Mouse (Mus musculus) kidney, adult 10 weeks (tissue): ENCODE data around the gene Ccdc65. TPM values are rescaled to one million over a fixed set of nuclear protein-coding genes. Genes with fewer than 3 reads are reported as not detected.

ENCODE experiments used
- polyA plus RNA-seq: library from polyadenylated mRNA; stranded (reverse); fragments of 350-450 nt; fragmentation: Illumina TruSeq; extraction: RNeasy Lipid Tissue Mini Kit (QIAGEN cat#74804); gene quantifications from one replicate; pipeline ENCODE4 v1.2.3, GENCODE M21; 2014; ENCODE audit warnings: low read depth, low replicate concordance

Gene Ccdc65
- polyA plus RNA-seq = 0.69 TPM

DNA sequence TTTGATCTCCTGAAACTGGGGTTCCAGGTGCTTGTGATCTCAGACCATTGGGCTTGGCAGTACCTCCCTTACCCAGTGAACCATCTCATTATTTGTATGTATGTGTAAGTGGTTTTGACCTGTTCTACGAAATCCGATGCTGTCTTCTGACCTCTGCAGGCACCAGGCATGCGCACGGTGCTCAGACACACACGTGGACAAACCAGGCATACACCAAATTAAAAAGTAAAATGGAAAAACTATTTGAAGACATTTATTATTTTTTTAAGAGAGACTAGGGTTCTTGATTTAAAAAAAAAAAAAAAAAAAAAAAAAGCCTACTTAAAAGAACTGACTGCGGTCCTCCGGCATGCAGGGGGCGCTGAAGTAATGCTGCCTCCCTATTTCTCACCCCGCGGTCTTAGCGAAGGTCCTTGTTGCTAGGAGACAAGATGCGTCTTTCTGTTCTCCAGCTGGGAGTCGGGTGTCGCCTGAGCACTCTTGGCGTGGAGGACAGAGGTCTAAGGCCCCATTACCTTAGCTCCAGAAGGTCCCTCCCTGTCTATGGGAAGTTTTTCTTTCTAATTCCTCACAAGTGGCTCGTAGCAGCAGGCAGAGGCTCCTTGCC, at the start of gene Ccdc65:
Gene Ccdc65 (plus strand): TSS at position 442 of the 607 bp plus-strand sequence.

DNA sequence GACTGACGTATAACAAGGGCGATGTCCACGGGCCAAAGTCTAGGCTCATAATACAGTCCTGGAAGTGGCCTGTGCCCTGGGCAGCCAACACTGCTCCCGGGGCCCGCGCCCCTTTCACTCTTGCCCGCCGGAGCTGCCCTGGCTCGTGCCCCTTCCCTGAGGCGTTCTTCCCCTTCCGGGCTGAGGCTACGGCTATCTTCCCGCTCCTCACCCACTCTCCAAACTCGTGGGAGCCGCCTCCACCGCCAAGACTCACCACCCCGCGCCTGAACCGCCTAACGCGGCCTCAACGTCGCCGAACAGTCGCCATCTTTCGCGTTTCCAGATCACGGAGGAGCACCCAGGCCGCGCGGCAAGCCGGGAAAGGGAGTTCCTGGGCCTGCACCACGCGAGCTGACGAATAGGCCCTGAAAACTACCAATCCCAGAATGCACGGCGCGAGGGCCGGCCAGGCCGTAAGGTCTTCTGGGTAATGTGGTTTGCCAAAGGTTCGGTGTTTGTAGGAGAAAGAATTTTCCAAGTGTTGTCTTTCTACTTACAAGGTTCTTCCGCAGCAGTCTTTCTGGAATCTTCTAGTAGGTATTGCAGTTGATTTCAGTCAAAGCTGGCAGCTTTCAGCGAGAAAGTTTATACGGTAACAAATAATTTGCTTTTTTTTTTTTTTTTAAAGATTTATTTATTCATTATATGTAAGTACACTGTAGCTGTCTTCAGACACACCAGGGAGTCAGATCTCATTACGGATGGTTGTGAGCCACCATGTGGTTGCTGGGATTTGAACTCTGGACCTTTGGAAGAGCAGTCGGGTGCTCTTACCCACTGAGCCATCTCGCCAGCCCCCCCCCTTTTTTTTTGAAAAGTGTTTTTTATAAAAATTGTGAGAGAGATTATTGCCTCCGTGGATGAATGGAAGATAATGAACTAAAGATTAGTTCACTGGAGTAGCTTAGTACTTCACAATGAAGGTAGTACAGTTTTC, 45.2 kb upstream of the Ccdc65 start, which contains the start of gene Ddx23:
Gene Ddx23 (minus strand): TSS at position 328 of the 979 bp plus-strand sequence.

DNA sequence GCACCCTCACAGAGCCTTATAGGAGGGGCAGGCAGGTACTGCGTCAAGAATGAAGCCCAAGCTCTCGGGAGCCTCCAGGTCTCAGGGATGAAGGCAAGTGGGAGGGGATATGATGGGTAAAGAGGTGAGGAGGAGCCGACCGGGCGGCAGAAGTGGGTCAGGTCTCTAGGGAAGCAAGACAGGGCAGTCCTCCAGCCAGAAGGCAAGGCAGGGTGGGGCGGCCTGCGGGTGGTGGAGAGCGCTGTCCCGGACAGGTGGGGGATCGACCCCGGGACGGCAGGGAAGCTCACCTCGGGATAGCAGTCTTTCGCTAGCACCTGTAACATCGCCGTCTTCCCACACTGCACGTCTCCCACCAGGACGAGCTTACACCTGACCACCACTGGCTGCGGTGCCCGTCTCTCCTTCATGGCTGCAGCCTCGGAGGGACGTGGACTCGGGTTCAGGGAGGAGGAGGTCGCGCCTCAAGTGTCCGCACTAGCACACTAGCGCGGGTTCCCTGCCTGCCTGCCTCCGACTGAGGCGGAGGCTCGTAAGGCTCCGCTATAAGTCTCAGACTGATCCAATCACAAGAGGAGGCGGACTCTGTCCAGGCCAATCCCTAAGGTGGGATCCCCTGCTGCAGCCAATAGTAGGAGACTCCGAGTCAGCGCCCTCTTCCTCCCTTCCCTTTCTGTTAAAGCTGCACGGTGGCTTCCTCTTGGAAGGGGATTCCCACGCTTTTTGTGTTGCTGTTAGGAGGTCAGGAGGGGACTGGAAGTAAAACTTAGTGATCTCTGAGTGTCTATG, 30.9 kb upstream of the Ccdc65 start, which contains the start of gene Rnd1:
Gene Rnd1 (minus strand): TSS at position 522 of the 789 bp plus-strand sequence.

GRCm38 (mm10) chr15:98727443-98728321, 19.7 kb downstream of the Ccdc65 start, which contains the start of gene Fkbp11:
Gene Fkbp11, minus strand, starts transcription at chr15:98728198.

GRCm38 (mm10) chr15:98762670-98763529, 54.9 kb downstream of the Ccdc65 start, which contains the start of gene Arf3:
Gene Arf3, minus strand, starts transcription at chr15:98763214.

Other genes with a start within 250 kb of the Ccdc65 start
- not detected for gene OR5BS1P, start 238.3 kb upstream of the Ccdc65 start, polyA plus RNA-seq
- gene Lalba, start 225.5 kb upstream of the Ccdc65 start, polyA plus RNA-seq = not detected
- gene Olfr279, start 215.8 kb upstream of the Ccdc65 start, polyA plus RNA-seq = not detected
- 29.9 TPM for gene Kansl2, start 173.9 kb upstream of the Ccdc65 start, polyA plus RNA-seq
- gene Ccnt1, start 137.3 kb upstream of the Ccdc65 start, polyA plus RNA-seq = 41.7 TPM
- gene 4930415O20Rik, start 137.2 kb upstream of the Ccdc65 start, polyA plus RNA-seq = not detected
- gene Adcy6, start 98.1 kb upstream of the Ccdc65 start, polyA plus RNA-seq = 7.5 TPM
- 0.44 TPM for gene Cacnb3, start 77.4 kb upstream of the Ccdc65 start, polyA plus RNA-seq
- gene Ddx23, start 45.3 kb upstream of the Ccdc65 start, polyA plus RNA-seq = 2.1 TPM
- 0.40 TPM for gene Rnd1, start 30.7 kb upstream of the Ccdc65 start, polyA plus RNA-seq
- gene Fkbp11, start 20.0 kb downstream of the Ccdc65 start, polyA plus RNA-seq = not detected
- gene Arf3, start 55.0 kb downstream of the Ccdc65 start, polyA plus RNA-seq = 32.6 TPM
- gene Wnt10b, start 69.9 kb downstream of the Ccdc65 start, polyA plus RNA-seq = not detected
- not detected for gene Wnt1, start 81.7 kb downstream of the Ccdc65 start, polyA plus RNA-seq
- gene Ddn, start 101.3 kb downstream of the Ccdc65 start, polyA plus RNA-seq = 2.7 TPM
- gene Prkag1, start 123.3 kb downstream of the Ccdc65 start, polyA plus RNA-seq = 54.5 TPM
- 1.3 TPM for gene Kmt2d, start 163.0 kb downstream of the Ccdc65 start, polyA plus RNA-seq
- gene Rhebl1, start 186.3 kb downstream of the Ccdc65 start, polyA plus RNA-seq = 4.1 TPM
- gene Dhh, start 190.3 kb downstream of the Ccdc65 start, polyA plus RNA-seq = 0.24 TPM
- 4.0 TPM for gene Lmbr1l, start 210.0 kb downstream of the Ccdc65 start, polyA plus RNA-seq
- gene Tuba1b, start 226.4 kb downstream of the Ccdc65 start, polyA plus RNA-seq = 20.2 TPM
- gene Gm49450, start 245.3 kb downstream of the Ccdc65 start, polyA plus RNA-seq = not detected
- gene Tuba1a, start 245.5 kb downstream of the Ccdc65 start, polyA plus RNA-seq = 20.8 TPM